Mouse (Mus musculus): ENCODE measurements at regions not wholly inside any gene's neighbourhood (a gene's known extent, or its start where the extent isn't known, plus 50 kb on each side); places are given as distances from the start of the nearest gene placed in this dataset.

DNA sequence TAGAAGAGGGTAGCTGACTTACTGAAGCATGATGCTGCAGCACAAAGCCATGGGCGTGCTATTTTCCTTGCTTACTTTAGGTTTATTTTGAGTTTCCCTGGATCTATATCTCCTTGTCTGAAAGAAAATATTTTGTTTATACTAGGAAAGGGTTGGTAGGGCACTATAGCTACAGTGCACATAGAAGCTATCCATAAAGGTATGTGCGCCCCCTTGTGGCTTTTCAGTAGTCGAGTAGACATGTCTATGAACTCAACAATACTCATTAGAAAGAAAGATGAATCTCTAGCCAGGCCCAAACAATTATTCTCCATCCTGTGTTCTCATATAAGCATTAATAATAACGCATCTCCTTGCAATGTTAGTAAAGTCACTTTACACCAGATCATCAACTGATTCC, 114.3 kb downstream of the Rab38 start:
- Histone ChIP-seq H3K36me3 (ENCODE audit: control insufficient read depth, insufficient read depth, low read length) (no peaks in the 10 kb centered on the region), H3K27ac (replicated peaks; ENCODE audit: low read depth, low read length) (no peak overlapping the region)
- WGBS, result 11% methylated on average over 4 of the region's 4 CpGs

DNA sequence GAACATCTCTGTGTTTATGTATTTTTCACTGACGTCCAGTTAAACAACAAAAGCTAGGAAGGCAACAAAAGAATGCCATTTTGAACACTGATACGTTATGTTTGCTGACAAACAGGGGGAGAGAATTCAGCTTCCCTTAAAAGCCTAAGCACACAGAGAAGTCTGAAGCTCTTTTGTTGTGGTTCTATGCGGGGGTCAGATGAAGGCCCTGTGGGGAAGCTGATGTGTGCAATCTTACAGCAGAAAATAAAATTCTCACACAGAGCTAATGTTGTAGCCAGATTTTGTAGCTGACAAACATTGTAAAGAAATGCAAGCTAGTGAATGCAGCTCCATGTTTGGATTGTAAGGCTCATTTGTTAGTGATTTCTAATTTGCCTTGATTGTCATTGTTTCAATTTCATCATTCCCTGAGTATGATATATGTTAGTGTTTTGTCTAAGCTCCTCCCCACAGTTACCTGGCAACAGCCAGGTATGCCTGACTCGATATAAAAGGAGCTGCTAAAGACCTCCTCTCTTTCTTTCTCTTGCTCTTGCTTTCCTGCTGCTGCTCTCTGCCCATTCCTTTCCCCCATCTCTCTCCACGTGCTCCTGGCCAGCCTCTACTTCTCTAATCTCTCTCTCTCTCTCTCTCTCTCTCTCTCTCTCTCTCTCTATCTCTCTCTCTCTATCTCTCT, 115.0 kb downstream of the Rab38 start:
- no peaks in the 10 kb centered on the region for H3K27me3 ChIP-seq (ENCODE audit: control insufficient read depth, insufficient read depth, low read length)
- no peak overlapping the region for H3K27ac ChIP-seq (replicated peaks; ENCODE audit: low read depth, low read length)
- H3K36me3 ChIP-seq (ENCODE audit: control insufficient read depth, insufficient read depth, low read length), result no peaks in the 10 kb centered on the region
- DNase-seq (peak; percentile 8), ATAC-seq (ENCODE audit: low FRiP score, low TSS enrichment) (no peak)
- no peak overlapping the region for H3K4me3 ChIP-seq (replicated peaks; ENCODE audit: low read depth, low read length)
- WGBS, result 37% methylated on average over 5 of the region's 5 CpGs
- no peak overlapping the region for H3K4me2 ChIP-seq (ENCODE audit: low read length)
- H3K9me3 ChIP-seq (ENCODE audit: control insufficient read depth, low read length), result no peaks in the 10 kb centered on the region
- H3K4me1 ChIP-seq (ENCODE audit: control insufficient read depth, insufficient read depth, low read length), result no peaks in the 10 kb centered on the region
- H3K9ac ChIP-seq (replicated peaks; ENCODE audit: low read length), result no peak overlapping the region

More for the DNA sequence above, 114.3 kb downstream of the Rab38 start:
- peak; percentile 85 for ATAC-seq (ENCODE audit: low FRiP score, low TSS enrichment)
- H3K9me3 ChIP-seq (ENCODE audit: control insufficient read depth, low read length), result no peaks in the 10 kb centered on the region
- no peak overlapping the region for H3K9ac ChIP-seq (replicated peaks; ENCODE audit: low read length)
- DNase-seq, result peak; percentile 95
- no peaks in the 10 kb centered on the region for H3K4me1 ChIP-seq (ENCODE audit: control insufficient read depth, insufficient read depth, low read length)
- no peak overlapping the region for H3K4me3 ChIP-seq (replicated peaks; ENCODE audit: low read depth, low read length)
- no peak overlapping the region for H3K4me2 ChIP-seq (ENCODE audit: low read length)
- no peaks in the 10 kb centered on the region for H3K27me3 ChIP-seq (ENCODE audit: control insufficient read depth, insufficient read depth, low read length)

DNA sequence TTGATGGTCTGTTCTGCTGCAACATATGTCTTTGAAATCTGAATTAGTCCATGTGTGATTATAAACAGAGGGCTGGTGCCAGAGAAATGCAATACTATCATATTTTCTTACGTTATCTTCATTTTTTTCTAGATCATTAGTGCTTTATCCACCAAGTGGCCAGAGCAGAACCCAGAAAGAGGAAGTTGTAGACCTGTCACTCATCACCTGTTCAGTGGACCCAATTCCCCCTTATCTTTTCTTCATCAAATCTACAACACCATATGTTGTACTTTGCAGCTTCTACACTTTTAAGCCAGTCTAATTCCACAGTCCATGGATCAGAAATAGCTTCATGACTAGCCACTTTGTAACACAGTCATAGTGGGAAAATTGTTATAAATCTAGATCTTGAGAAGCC, 145.0 kb downstream of the Rab38 start:
- no peaks in the 10 kb centered on the region for H3K4me1 ChIP-seq (ENCODE audit: control insufficient read depth, insufficient read depth, low read length)
- WGBS, result 84% methylated on average over 1 of the region's 1 CpGs

DNA sequence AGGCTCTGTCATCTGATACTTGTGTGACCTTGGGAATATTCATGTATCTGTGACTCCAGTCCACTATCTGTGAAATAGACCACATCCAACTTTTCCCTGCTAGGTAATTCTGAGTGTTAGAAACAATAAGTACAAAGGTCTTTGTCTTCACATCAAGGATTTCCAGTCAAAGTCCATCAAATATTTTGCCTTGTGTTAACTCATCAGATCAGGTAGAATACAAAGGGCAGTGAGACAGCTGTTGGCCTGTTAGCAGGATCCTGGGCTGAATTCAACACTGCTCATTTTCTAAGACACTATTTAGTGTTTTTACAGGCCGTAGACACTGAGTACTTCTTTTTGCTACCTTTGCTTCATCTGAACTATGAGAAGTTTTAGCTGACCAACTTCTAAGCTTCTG, 170.7 kb downstream of the Rab38 start:
- 80% methylated on average over 1 of the region's 1 CpGs for WGBS
- Histone ChIP-seq H3K4me2 (ENCODE audit: low read length) (no peak overlapping the region), H3K9ac (replicated peaks; ENCODE audit: low read length) (no peak overlapping the region), H3K9me3 (ENCODE audit: control insufficient read depth, low read length) (no peaks in the 10 kb centered on the region), H3K27ac (replicated peaks; ENCODE audit: low read depth, low read length) (no peak overlapping the region), H3K4me1 (ENCODE audit: control insufficient read depth, insufficient read depth, low read length) (no peaks in the 10 kb centered on the region), H3K36me3 (ENCODE audit: control insufficient read depth, insufficient read depth, low read length) (no peaks in the 10 kb centered on the region), H3K4me3 (replicated peaks; ENCODE audit: low read depth, low read length) (no peak overlapping the region), H3K27me3 (ENCODE audit: control insufficient read depth, insufficient read depth, low read length) (no peaks in the 10 kb centered on the region)
- ATAC-seq (ENCODE audit: low FRiP score, low TSS enrichment) (no peak), DNase-seq (no peak)

More for the DNA sequence above, 145.0 kb downstream of the Rab38 start:
- H3K4me2 ChIP-seq (ENCODE audit: low read length), result no peak overlapping the region
- no peak overlapping the region for H3K9ac ChIP-seq (replicated peaks; ENCODE audit: low read length)
- no peaks in the 10 kb centered on the region for H3K27me3 ChIP-seq (ENCODE audit: control insufficient read depth, insufficient read depth, low read length)
- no peaks in the 10 kb centered on the region for H3K9me3 ChIP-seq (ENCODE audit: control insufficient read depth, low read length)
- H3K4me3 ChIP-seq (replicated peaks; ENCODE audit: low read depth, low read length), result no peak overlapping the region
- no peak overlapping the region for H3K27ac ChIP-seq (replicated peaks; ENCODE audit: low read depth, low read length)
- ATAC-seq (ENCODE audit: low FRiP score, low TSS enrichment) (no peak), DNase-seq (no peak)
- H3K36me3 ChIP-seq (ENCODE audit: control insufficient read depth, insufficient read depth, low read length), result no peaks in the 10 kb centered on the region
